Mouse (Mus musculus): ENCODE measurements around the gene Etnk2. TPM values are rescaled to one million over a fixed set of nuclear protein-coding genes. Genes with fewer than 3 reads are reported as not detected.

Etnk2 gene
- polyA plus RNA-seq, 1 experiment from 2014 or later, result 1.3 TPM

DNA sequence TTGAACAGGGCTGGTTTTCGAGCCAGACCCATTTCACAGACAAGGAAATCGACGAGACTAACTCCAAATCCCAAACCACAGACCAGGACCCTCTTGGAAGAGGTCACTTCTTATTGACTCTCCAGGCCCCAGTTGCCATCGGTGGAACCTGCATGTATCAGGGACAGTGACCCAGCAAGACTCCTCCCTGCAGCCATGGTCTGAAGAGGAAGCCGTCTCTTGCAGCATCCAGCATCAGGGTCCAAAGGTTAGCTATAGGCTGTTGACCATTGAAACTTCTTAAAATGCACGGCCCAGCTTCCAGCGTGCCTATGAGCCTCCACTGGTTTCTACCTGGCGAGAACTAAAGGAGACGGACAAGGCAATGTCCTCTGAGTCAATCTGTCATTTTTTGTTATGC is 46.4 kb downstream of the Etnk2 start:
- H3K4me1 ChIP-seq, result peaks cover 6% of the 10 kb centered on the region
- H3K9me3 ChIP-seq, result no peaks in the 10 kb centered on the region
- H3K27me3 ChIP-seq, result no peaks in the 10 kb centered on the region
- no peak overlapping the region for H3K27ac ChIP-seq
- ATAC-seq (ENCODE audit: insufficient number of reproducible peaks, low FRiP score, low TSS enrichment, low read depth), result no peak
- no peaks in the 10 kb centered on the region for H3K36me3 ChIP-seq
- H3K4me3 ChIP-seq, result no peak overlapping the region
- no peak overlapping the region for H3K9ac ChIP-seq
- no peak overlapping the region for H3K4me2 ChIP-seq
- 72% methylated on average over 9 of the region's 9 CpGs for whole genome bisulfite sequencing

DNA sequence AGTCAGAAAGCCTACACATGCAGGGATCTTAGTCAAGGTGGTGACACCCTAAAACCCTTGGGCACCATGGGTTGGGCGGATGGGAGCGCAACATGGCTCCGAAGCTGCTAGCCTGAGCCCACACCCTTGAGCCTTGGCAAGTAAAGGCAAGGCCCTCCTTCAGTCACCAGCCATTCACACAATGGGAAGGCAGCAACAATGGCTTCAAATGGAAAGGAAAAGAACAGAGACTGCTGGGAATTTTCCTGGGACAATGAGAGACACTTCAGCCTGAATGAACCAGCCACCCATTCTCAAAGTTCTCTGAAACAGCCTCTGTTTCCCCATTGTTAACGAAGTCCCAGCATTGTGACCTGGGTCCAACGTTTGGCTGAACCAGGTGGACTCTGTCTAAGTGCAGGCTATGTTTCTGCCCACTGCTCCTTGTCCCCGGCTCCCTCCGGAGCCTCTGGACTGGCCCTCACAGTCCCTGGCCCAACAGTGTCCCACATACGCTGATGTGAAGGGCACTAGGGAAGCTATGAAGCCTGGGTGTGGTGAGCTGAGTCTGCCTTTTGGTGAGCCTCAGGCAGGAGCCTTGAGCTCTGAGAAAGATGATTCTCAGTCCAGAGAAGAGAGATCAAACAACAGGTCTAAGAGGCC is 48.3 kb downstream of the Etnk2 start:
- Histone ChIP-seq H3K36me3 (no peaks in the 10 kb centered on the region), H3K27me3 (no peaks in the 10 kb centered on the region), H3K4me2 (no peak overlapping the region), H3K9me3 (no peaks in the 10 kb centered on the region), H3K9ac (no peak overlapping the region), H3K27ac (no peak overlapping the region), H3K4me1 (peaks cover 12% of the 10 kb centered on the region), H3K4me3 (no peak overlapping the region)
- no peak for ATAC-seq (ENCODE audit: insufficient number of reproducible peaks, low FRiP score, low TSS enrichment, low read depth)
- WGBS, result 87% methylated on average over 8 of the region's 8 CpGs

DNA sequence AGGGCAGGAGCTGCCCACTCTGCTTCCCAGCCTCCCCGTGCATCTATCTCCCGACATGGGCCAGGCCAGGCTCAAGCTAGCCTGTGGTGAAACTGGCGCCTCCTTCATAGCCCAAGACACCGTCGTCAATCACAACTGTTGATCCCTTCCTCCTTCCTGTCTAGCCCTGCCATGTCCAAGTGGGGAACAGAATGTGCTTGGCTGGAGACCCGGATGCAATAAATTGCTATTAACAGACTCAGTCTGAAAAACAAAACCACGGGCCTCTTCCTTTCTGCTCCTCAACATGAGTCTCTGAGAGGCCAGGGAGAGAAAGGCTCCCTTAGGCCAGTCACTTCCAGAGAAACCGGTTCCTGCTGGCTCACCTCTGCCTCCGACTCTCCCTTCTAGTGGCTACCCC is 49.6 kb downstream of the Etnk2 start:
- Histone ChIP-seq H3K36me3 (no peaks in the 10 kb centered on the region), H3K9ac (no peak overlapping the region), H3K4me3 (no peak overlapping the region), H3K4me1 (peaks cover 22% of the 10 kb centered on the region), H3K4me2 (no peak overlapping the region), H3K27ac (no peak overlapping the region), H3K27me3 (no peaks in the 10 kb centered on the region), H3K9me3 (no peaks in the 10 kb centered on the region)
- no peak for ATAC-seq (ENCODE audit: insufficient number of reproducible peaks, low FRiP score, low TSS enrichment, low read depth)
- WGBS, result 34% methylated on average over 9 of the region's 9 CpGs

DNA sequence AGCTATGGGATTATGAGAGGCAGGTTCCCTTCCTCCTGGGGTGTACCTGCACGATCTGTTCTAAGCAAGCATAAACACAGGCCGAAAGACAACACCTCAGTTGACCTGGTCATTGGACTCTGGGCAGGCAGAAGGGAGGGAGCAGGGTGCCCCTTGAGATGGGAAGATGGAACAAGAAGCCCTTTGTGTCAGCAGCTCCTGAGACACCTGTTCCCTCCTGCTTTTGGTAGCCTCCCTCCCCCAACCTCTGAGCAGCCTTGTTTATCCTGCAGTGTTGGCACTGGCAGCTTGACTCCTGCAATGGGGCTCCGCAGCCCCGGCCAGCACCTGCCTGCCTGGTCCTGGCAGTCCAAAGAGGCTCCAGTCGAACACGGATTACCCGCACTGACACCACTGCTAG is 51.7 kb downstream of the Etnk2 start:
- H3K4me3 ChIP-seq, result no peak overlapping the region
- no peak overlapping the region for H3K27ac ChIP-seq
- no peaks in the 10 kb centered on the region for H3K9me3 ChIP-seq
- 58% methylated on average over 7 of the region's 7 CpGs for WGBS
- H3K9ac ChIP-seq, result no peak overlapping the region
- ATAC-seq (ENCODE audit: insufficient number of reproducible peaks, low FRiP score, low TSS enrichment, low read depth), result no peak
- H3K4me2 ChIP-seq, result no peak overlapping the region
- peaks cover 29% of the 10 kb centered on the region for H3K4me1 ChIP-seq
- H3K27me3 ChIP-seq, result 0 out of 2 replicates have a peak, but pooled peaks cover 3% of the 10 kb centered on the region
- H3K36me3 ChIP-seq, result no peaks in the 10 kb centered on the region

DNA sequence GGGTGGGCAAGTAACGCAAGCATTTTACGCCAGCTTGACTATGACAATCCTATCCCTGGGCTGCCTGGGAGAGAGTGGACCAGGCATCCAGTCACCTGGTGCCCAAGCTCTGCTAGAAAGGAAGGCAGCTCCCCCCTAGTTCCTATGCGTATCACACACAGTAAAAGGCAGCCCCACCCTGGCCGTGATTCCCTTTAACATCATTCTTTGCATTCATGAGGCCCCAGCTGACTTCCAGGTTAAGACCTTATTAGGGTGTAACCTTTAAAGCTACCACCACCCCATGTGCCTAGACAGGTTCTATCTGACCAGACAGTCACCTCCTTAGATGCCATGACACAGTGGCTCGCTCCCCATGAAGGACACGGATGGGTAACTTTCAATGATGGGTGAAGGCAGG is 52.1 kb downstream of the Etnk2 start:
- H3K27ac ChIP-seq, result no peak overlapping the region
- WGBS, result 72% methylated on average over 6 of the region's 6 CpGs
- H3K9ac ChIP-seq, result no peak overlapping the region
- H3K9me3 ChIP-seq, result no peaks in the 10 kb centered on the region
- H3K27me3 ChIP-seq, result peaks cover 5% of the 10 kb centered on the region; the same call in 1 of the 2 replicates
- H3K4me3 ChIP-seq, result no peak overlapping the region
- peaks cover 29% of the 10 kb centered on the region for H3K4me1 ChIP-seq
- H3K36me3 ChIP-seq, result no peaks in the 10 kb centered on the region
- H3K4me2 ChIP-seq, result no peak overlapping the region
- no peak for ATAC-seq (ENCODE audit: insufficient number of reproducible peaks, low FRiP score, low TSS enrichment, low read depth)

DNA sequence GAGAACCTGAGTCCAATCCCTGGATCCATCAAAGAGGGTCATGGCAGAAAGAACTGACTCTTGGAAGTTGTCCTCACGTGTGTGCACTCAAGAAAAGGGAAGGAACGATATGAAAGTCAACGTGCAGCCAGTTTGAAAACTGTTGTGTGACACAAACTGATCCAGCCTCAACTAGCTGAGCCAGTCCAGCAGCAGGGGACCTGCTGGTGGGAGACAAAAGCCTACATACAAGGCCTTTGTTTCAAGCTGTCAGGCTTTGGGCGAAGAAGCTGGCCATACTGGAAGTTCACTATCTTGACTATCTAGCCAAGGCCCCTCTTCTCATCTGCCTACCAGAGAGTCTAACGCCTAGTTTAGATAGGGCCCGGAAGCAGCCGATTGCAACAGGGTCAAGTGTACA is 53.1 kb downstream of the Etnk2 start:
- H3K27me3 ChIP-seq, result peaks cover 13% of the 10 kb centered on the region
- H3K9ac ChIP-seq, result no peak overlapping the region
- no peak overlapping the region for H3K27ac ChIP-seq
- no peaks in the 10 kb centered on the region for H3K9me3 ChIP-seq
- peaks cover 29% of the 10 kb centered on the region for H3K4me1 ChIP-seq
- WGBS, result 86% methylated on average over 7 of the region's 7 CpGs
- H3K4me3 ChIP-seq, result no peak overlapping the region
- no peaks in the 10 kb centered on the region for H3K36me3 ChIP-seq
- no peak overlapping the region for H3K4me2 ChIP-seq
- ATAC-seq (ENCODE audit: insufficient number of reproducible peaks, low FRiP score, low TSS enrichment, low read depth), result no peak

DNA sequence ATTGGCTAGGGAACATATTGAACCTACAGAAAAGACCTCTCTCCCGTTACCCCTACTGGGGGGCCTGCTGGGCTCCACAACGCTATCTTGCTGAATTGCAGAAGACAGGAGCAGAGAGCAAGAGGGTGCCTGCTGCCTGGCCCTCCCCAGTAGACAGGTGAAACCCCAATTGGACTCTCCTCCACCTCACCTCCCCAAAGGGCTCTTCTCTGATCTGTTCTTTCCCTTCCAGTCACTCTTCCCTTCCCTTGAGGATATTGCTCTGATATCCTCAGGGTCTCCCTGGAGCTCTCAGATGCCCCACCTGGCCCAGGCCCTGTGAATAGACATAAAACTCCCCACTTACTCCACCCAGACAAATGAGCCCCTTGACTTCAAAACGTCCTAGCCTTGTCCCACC is 53.7 kb downstream of the Etnk2 start:
- peaks cover 29% of the 10 kb centered on the region for H3K4me1 ChIP-seq
- no peak overlapping the region for H3K4me2 ChIP-seq
- H3K4me3 ChIP-seq, result no peak overlapping the region
- H3K9ac ChIP-seq, result no peak overlapping the region
- H3K9me3 ChIP-seq, result no peaks in the 10 kb centered on the region
- no peak for ATAC-seq (ENCODE audit: insufficient number of reproducible peaks, low FRiP score, low TSS enrichment, low read depth)
- H3K36me3 ChIP-seq, result no peaks in the 10 kb centered on the region
- H3K27ac ChIP-seq, result no peak overlapping the region
- WGBS, result 70% methylated on average over 3 of the region's 3 CpGs
- peaks cover 17% of the 10 kb centered on the region for H3K27me3 ChIP-seq

DNA sequence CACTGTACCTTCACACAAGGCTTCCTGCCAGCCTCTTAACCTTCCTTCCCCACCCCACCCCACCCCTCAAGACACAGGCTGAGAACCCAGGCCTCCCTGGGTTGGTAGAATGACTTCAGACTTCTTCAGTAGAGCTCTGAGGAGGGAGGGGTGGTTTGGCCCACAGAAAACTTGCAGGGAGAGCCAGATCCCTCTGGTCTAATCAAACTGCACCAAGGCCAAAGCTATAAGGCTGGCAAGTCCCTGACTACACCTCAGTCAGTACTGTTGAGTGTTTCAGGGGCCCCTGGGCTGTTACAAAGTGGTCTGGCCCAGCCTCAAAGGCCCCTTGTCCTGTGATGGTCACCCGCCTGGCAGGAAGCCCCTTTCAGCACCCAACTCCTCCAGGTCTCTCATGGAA is 54.2 kb downstream of the Etnk2 start:
- no peak overlapping the region for H3K9ac ChIP-seq
- H3K4me3 ChIP-seq, result no peak overlapping the region
- ATAC-seq (ENCODE audit: insufficient number of reproducible peaks, low FRiP score, low TSS enrichment, low read depth), result no peak
- peaks cover 17% of the 10 kb centered on the region for H3K27me3 ChIP-seq
- no peaks in the 10 kb centered on the region for H3K9me3 ChIP-seq
- no peak overlapping the region for H3K27ac ChIP-seq
- peaks cover 32% of the 10 kb centered on the region for H3K4me1 ChIP-seq
- H3K4me2 ChIP-seq, result peak overlapping the region; percentile 49; the same call in 1 of the 2 replicates
- no peaks in the 10 kb centered on the region for H3K36me3 ChIP-seq
- WGBS, result 71% methylated on average over 1 of the region's 1 CpGs

DNA sequence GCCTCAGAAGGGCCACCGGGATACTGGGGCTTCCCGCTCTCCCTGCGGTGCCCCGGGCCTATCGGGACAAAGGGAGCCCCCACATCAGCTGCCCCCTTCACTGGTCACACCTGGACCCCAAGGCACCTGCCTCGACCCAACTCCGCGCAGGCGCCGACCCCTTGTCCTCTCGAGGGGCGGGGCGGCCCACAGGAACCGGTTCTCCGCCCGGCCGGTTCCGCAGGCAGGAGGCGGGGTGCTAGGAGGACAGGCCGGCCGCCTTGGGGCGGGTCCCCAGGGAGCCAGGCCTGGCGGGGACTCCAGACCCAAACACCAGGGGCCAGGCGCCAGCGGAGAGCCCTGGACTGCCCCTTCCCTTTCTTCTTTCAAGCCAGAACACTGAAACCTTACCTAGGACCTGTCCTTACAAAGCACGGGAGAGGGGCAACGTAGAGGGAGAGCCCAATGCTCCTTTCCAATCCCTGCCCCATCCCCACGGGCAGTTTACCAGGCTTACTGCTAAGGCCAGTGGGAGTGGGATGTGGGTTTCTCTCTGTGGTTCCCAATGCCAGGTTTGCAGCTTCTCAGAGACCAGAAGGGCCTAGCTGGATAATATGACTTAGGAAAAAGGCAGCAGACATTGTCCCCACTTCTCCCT is 54.9 kb downstream of the Etnk2 start:
- no peak for ATAC-seq (ENCODE audit: insufficient number of reproducible peaks, low FRiP score, low TSS enrichment, low read depth)
- no peaks in the 10 kb centered on the region for H3K36me3 ChIP-seq
- H3K27me3 ChIP-seq, result peaks cover 22% of the 10 kb centered on the region
- no peaks in the 10 kb centered on the region for H3K9me3 ChIP-seq
- no peak overlapping the region; the same call in 1 of the 2 replicates for H3K27ac ChIP-seq
- no peak overlapping the region; the same call in 1 of the 2 replicates for H3K9ac ChIP-seq
- H3K4me1 ChIP-seq, result peaks cover 33% of the 10 kb centered on the region
- WGBS, result 13% methylated on average over 28 of the region's 28 CpGs
- peak overlapping the region; percentile 49 for H3K4me2 ChIP-seq
- H3K4me3 ChIP-seq, result peak overlapping the region; percentile 32

DNA sequence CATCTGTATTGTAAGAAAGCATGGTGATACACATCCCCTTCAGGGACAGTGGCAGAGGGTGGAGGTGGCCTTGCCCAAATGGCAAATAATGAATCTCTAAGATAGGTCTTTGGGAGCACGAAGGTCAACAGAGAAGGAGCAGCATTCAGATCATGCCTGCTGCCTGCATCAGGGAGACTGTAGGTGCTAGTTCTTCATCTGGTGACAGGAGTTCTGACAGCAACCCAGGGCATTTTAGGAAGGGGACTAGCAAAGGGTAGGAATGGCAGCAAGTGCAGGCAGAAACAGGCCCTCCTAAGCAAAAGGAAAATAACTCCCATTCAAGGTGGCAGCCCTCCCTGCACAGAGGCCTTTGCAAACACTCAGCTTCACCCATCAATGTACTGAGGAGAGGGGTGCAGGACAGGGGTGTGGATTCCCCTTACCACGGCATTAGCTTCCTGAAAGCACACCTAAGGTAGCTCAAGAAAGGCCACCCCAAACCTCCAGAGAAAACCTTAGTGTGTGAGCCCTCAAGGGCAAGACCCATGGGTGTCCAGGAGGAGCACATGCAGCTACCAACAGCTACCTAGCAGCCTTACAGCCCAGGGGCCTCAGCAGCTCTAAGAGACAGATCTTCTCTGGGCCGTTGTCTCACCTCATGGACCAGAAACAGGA is 55.9 kb downstream of the Etnk2 start:
- no peak for ATAC-seq (ENCODE audit: insufficient number of reproducible peaks, low FRiP score, low TSS enrichment, low read depth)
- 74% methylated on average over 3 of the region's 3 CpGs for WGBS
- H3K36me3 ChIP-seq, result no peaks in the 10 kb centered on the region
- peaks cover 22% of the 10 kb centered on the region for H3K27me3 ChIP-seq
- H3K9ac ChIP-seq, result no peak overlapping the region
- H3K4me2 ChIP-seq, result no peak overlapping the region
- H3K4me1 ChIP-seq, result peaks cover 36% of the 10 kb centered on the region
- no peak overlapping the region for H3K4me3 ChIP-seq
- no peak overlapping the region for H3K27ac ChIP-seq
- H3K9me3 ChIP-seq, result no peaks in the 10 kb centered on the region

DNA sequence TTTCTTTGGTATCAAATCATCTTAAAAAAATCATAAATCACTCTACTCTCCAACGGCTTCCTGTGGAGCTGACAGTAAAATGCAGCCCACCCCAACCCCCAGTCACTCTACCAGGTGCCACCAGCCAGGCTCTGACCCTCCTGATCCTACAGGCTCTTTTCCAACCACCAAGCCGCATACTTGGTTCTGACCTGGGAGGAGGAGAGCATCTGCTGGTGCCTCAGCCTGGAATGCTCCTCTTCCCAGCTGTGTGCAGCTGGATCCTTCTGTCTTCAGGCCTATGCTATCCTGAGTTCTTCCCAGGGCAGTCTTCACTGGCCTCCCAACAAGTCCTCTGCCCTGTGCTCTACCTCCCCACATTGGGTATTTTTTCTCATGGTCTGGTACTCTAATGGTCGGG is 57.1 kb downstream of the Etnk2 start:
- H3K27me3 ChIP-seq, result peaks cover 22% of the 10 kb centered on the region
- H3K27ac ChIP-seq, result no peak overlapping the region
- no peak overlapping the region for H3K4me3 ChIP-seq
- 35% methylated on average over 3 of the region's 3 CpGs for WGBS
- no peak for ATAC-seq (ENCODE audit: insufficient number of reproducible peaks, low FRiP score, low TSS enrichment, low read depth)
- no peak overlapping the region for H3K9ac ChIP-seq
- peaks cover 31% of the 10 kb centered on the region for H3K4me1 ChIP-seq
- H3K36me3 ChIP-seq, result no peaks in the 10 kb centered on the region
- H3K4me2 ChIP-seq, result no peak overlapping the region
- no peaks in the 10 kb centered on the region for H3K9me3 ChIP-seq

DNA sequence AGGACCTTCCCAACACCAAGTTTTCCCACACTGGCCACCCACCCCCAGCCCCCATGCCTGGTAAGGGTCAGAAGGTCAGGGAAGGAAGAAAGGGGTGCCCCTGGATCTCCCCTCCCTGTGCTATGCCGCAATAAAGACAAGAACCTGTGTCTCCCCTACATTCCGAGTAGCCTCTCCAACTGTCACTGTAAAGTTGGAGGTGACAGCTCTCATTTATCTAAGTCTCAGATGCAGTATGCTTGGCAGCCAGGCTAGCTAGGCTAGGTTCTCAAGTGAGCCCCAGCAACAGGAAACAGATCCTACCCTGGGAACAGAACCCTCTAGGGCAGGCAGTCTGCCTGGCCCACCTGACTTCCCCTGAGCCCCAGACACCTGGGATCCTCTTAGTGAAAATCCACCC is 57.7 kb downstream of the Etnk2 start:
- H3K4me1 ChIP-seq, result peaks cover 31% of the 10 kb centered on the region
- ATAC-seq (ENCODE audit: insufficient number of reproducible peaks, low FRiP score, low TSS enrichment, low read depth), result no peak
- no peak overlapping the region for H3K9ac ChIP-seq
- H3K27me3 ChIP-seq, result peaks cover 22% of the 10 kb centered on the region
- H3K4me3 ChIP-seq, result no peak overlapping the region
- H3K4me2 ChIP-seq, result no peak overlapping the region
- H3K36me3 ChIP-seq, result no peaks in the 10 kb centered on the region
- H3K27ac ChIP-seq, result no peak overlapping the region
- WGBS, result 48% methylated on average over 2 of the region's 2 CpGs
- no peaks in the 10 kb centered on the region for H3K9me3 ChIP-seq

Measured in limb, embryonic 15.5 days (tissue).